Mouse (Mus musculus) kidney, postnatal 0 days (tissue): Measurements from ENCODE around the gene Igsf3. TPM values are rescaled to one million over a fixed set of nuclear protein-coding genes. Genes with fewer than 3 reads are reported as not detected.

ENCODE experiments used
- ATAC-seq: fragments of 200-750 bp; cut with Nextera tagmentation; replicated peaks from 2 replicates; pipeline ENCODE4 v1.8.0; 2017; ENCODE audit warnings: low read depth, moderate number of reproducible peaks, moderate TSS enrichment, moderate library complexity; ENCODE audit not compliant: low FRiP score
- DNase-seq: peaks from one replicate; pipeline ENCODE4 v3.0.0-alpha.2; 2016; ENCODE audit warnings: low spot score
- H3K27ac ChIP-seq: fragments of 300-500 bp; sonication (generic); 2 replicates; pipeline ENCODE4 v1.5.1; 2014; ENCODE audit warnings: mild to moderate bottlenecking
- H3K27me3 ChIP-seq: fragments of 300-500 bp; sonication (generic); 2 replicates; pipeline ENCODE4 v1.6.1; 2014; ENCODE audit warnings: low read length, mixed read lengths; ENCODE audit not compliant: insufficient read depth
- H3K36me3 ChIP-seq: fragments of 300-500 bp; sonication (generic); 2 replicates; pipeline ENCODE4 v1.6.1; 2014; ENCODE audit warnings: low read length, mixed read lengths; ENCODE audit not compliant: insufficient read depth
- H3K4me1 ChIP-seq: fragments of 300-500 bp; sonication (generic); replicated peaks from 2 replicates; pipeline ENCODE4 v1.6.1; 2014; ENCODE audit warnings: antibody characterized with exemption, low read length, mixed read lengths; ENCODE audit not compliant: insufficient read depth
- H3K4me2 ChIP-seq: fragments of 300-500 bp; sonication (generic); 2 replicates; pipeline ENCODE4 v1.6.1; 2014; ENCODE audit warnings: mild to moderate bottlenecking, low read length, moderate library complexity, mixed read lengths
- H3K4me3 ChIP-seq: fragments of 300-500 bp; sonication (generic); replicated peaks from 2 replicates; pipeline ENCODE4 v1.5.1; 2014; ENCODE audit warnings: low read depth, low read length
- H3K9ac ChIP-seq: fragments of 300-500 bp; sonication (generic); 2 replicates; pipeline ENCODE4 v1.6.1; 2014; ENCODE audit warnings: low read depth, low read length
- H3K9me3 ChIP-seq: fragments of 300-500 bp; sonication (generic); replicated peaks from 2 replicates; pipeline ENCODE4 v1.6.1; 2016; ENCODE audit warnings: low read length, inconsistent platforms, mixed read lengths
- CTCF ChIP-seq: IDR thresholded peaks from 2 replicates; pipeline ENCODE4 v1.5.1; 2016; ENCODE audit warnings: antibody characterized with exemption, low read depth, mild to moderate bottlenecking, moderate library complexity
- WGBS: fragments of 180-500 bp; shearing (Covaris S2); extraction: QIAGEN DNeasy Blood & Tissue Kit; methylation state at CpG from one replicate; pipeline ENCODE4 v1.1.7; 2014; 5-methylcytosine and 5-hydroxymethylcytosine counted together
- polyA plus RNA-seq: library from polyadenylated mRNA; unstranded; fragments of >200 nt; fragmentation: Nextera tagmentation; extraction: Ambion mirVana; gene quantifications from 2 replicates; pipeline ENCODE4 v1.2.1, GENCODE M21; 2015

Gene Igsf3
- polyA plus RNA-seq, 1 experiment from 2014 or later, result 15.3 TPM

DNA sequence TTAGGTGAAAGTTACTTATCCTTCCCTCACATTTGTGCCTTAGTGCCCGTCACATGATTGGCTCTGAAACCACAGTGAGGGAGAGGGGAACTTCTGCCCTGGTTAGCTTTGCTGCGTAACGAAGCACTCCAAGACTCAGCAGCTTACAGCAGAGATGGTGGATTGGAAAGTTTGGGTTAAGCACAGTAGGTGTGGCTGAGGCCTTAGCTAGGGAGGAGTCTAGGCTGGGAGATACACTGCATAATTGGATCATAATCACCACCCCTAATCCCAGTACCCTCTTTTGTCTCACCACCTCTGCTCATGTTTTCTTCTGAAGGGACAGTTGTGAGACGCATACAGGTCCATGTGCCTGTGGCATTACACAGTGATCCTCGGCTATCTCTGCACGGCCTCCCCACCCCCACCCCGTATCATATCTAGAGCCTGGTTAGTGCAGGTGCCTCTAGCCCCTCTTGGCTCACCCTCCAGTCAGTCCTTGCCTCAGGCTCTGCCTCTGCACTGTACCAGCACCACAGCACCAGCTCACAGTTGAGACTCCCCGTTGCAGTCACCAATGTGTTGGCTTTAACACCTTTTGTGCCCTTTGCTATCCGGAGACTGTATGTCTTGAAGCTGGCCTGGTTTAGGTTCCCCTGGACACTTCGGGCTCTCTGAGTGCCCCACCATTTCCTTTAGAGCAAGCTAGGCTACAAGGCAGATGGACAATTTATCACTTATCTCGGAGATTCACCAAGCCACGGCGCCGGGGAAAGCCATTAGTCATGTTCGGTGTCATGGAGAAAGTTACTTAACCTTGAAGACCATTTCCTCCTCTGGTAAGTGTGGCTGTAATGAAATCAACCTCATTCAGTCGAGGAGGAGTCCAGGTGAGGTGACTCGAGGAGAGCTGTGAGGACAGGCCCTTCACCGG, 42.1 kb downstream of the Igsf3 start:
- Histone ChIP-seq H3K36me3 (no peaks in the 10 kb centered on the region), H3K4me3 (no peak overlapping the region), H3K27ac (no peak overlapping the region), H3K4me1 (0 out of 2 replicates have a peak, but pooled peaks cover 3% of the 10 kb centered on the region), H3K9me3 (no peaks in the 10 kb centered on the region), H3K27me3 (no peaks in the 10 kb centered on the region), H3K9ac (no peak overlapping the region), H3K4me2 (no peak overlapping the region)
- DNase-seq, result no peak
- no peak for TF ChIP-seq CTCF
- 41% methylated on average over 18 of the region's 18 CpGs for WGBS
- no peak for ATAC-seq

GRCm38 (mm10) chr3:101419653-101419994, 42.7 kb downstream of the Igsf3 start:
- H3K36me3 ChIP-seq, result no peaks in the 10 kb centered on the region
- TF ChIP-seq CTCF, result no peak
- WGBS, result 42% methylated on average over 10 of the region's 10 CpGs
- ATAC-seq (no peak), DNase-seq (no peak)
- H3K4me3 ChIP-seq, result no peak overlapping the region
- H3K9me3 ChIP-seq, result no peaks in the 10 kb centered on the region
- H3K4me2 ChIP-seq, result no peak overlapping the region
- no peak overlapping the region for H3K9ac ChIP-seq
- H3K4me1 ChIP-seq, result 0 out of 2 replicates have a peak, but pooled peaks cover 3% of the 10 kb centered on the region
- H3K27ac ChIP-seq, result no peak overlapping the region
- H3K27me3 ChIP-seq, result no peaks in the 10 kb centered on the region

DNA sequence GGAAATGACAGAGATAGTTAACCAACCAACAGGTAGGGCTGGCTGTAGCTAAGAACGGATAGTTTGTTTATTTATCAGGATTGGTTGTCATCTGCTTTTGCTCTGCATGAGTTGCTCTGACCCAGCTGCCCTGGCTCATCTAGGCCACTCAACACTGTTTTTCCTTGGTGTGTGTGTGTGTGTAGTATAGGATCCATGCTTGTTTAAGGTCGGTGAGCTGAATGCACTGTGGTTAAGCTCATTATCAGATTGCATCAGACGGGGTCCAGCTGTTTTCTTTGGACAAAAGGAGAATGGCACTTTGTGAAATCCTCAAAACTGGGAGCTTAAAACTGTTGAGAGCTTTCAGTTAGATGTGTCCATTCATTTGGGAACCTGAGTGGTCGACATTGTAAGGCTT, 46.3 kb downstream of the Igsf3 start:
- Histone ChIP-seq H3K9me3 (no peaks in the 10 kb centered on the region), H3K4me1 (0 out of 2 replicates have a peak, but pooled peaks cover 3% of the 10 kb centered on the region), H3K27me3 (no peaks in the 10 kb centered on the region), H3K4me2 (no peak overlapping the region), H3K9ac (no peak overlapping the region), H3K27ac (no peak overlapping the region), H3K4me3 (no peak overlapping the region), H3K36me3 (0 out of 2 replicates have a peak, but pooled peaks cover 6% of the 10 kb centered on the region)
- DNase-seq (no peak), ATAC-seq (no peak)
- 27% methylated on average over 4 of the region's 4 CpGs for WGBS
- TF ChIP-seq CTCF, result no peak

DNA sequence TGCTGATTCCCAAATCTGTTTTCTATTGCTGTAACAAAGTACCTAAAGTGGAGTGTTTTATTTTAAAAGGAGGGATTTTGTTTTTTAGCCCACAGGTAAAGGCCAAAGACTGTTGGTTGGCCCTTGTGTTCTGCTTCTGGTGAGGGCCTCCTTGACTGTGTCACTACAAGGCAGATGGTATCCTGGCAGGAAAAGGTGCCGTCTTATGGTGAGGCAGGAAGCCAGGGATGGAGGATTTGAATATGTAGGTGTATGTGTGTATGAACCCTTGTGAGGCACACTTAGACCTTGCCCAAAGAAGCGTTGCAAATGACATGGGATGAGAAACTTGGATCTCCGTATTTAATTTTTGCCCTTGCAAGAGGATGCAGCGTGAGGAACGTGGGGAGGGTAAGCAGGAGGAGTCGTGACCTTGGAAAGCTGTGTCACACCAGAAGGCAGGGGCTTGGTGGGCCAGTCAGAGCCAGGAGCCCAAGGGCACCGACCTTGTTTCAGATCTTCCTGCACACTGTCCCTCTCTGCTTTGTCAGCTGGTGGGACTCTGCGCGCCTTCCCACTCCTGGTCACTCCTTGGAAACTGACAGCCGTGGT, 47.5 kb downstream of the Igsf3 start:
- Histone ChIP-seq H3K27me3 (no peaks in the 10 kb centered on the region), H3K4me2 (no peak overlapping the region), H3K4me3 (no peak overlapping the region), H3K36me3 (0 out of 2 replicates have a peak, but pooled peaks cover 6% of the 10 kb centered on the region), H3K27ac (no peak overlapping the region), H3K4me1 (no peaks in the 10 kb centered on the region), H3K9ac (no peak overlapping the region), H3K9me3 (no peaks in the 10 kb centered on the region)
- no peak for DNase-seq
- no peak for ATAC-seq
- no peak for TF ChIP-seq CTCF
- WGBS, result 66% methylated on average over 10 of the region's 10 CpGs

- Histone ChIP-seq H3K27me3 (no peaks in the 10 kb centered on the region), H3K27ac (no peak overlapping the region), H3K36me3 (peaks cover 11% of the 10 kb centered on the region), H3K4me3 (no peak overlapping the region), H3K4me2 (no peak overlapping the region), H3K9ac (no peak overlapping the region), H3K9me3 (no peaks in the 10 kb centered on the region), H3K4me1 (no peaks in the 10 kb centered on the region)
- whole genome bisulfite sequencing, result 63% methylated on average over 8 of the region's 8 CpGs
- ATAC-seq, result no peak
- DNase-seq, result no peak
- no peak for TF ChIP-seq CTCF
These were observed 53.3 kb downstream of the Igsf3 start for GRCm38 (mm10) chr3:101429982-101430754.

DNA sequence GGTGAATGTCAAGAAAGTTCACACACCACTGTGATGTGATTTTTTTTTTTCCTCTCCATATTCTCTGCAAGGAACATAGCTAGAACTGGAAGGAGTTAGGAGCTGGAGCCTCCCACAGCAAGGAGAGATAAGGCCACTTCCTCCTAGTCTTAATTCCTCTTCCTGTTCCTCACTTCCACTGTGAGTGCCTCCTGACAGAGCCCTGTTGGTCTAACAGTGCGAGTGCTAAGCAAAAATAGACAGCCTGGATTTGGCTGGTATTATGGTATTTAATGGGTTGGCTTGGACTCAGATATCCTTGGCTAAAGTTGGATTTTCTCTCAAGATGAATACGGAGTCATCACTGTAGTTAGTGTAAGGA, 53.9 kb downstream of the Igsf3 start:
- Histone ChIP-seq H3K4me1 (no peaks in the 10 kb centered on the region), H3K27me3 (no peaks in the 10 kb centered on the region), H3K4me2 (no peak overlapping the region), H3K36me3 (peaks cover 15% of the 10 kb centered on the region), H3K4me3 (no peak overlapping the region), H3K9ac (no peak overlapping the region), H3K27ac (no peak overlapping the region), H3K9me3 (no peaks in the 10 kb centered on the region)
- DNase-seq, result no peak
- no peak for ATAC-seq
- TF ChIP-seq CTCF, result no peak
- 74% methylated on average over 2 of the region's 2 CpGs for WGBS
